Mouse (Mus musculus) CD4-positive, CD25-positive, alpha-beta regulatory T cell, adult 4 months (primary cell): ENCODE results near the gene Atl3. TPM values are rescaled to one million over a fixed set of nuclear protein-coding genes. Genes with fewer than 3 reads are reported as not detected.
A peak's percentile ranks its signal among the peaks of the same experiment; 100 is the strongest.
"Not testable (repeated sequence)": the region's sequence is repeated elsewhere in the genome, so short reads cannot be mapped to it uniquely, and the experiment has no call there.

ENCODE experiments used
- ATAC-seq: one replicate; pipeline ENCODE4 v1.8.0; 2017
- polyA plus RNA-seq, 2 experiments: library from polyadenylated mRNA; unstranded; fragments of 100-300 nt; shearing (Covaris generic); gene quantifications; one replicate each; pipeline ENCODE4 v1.2.1; 2017

Atl3 gene
- 10 to 100 TPM; 20.8 to 22.4 TPM for polyA plus RNA-seq

DNA sequence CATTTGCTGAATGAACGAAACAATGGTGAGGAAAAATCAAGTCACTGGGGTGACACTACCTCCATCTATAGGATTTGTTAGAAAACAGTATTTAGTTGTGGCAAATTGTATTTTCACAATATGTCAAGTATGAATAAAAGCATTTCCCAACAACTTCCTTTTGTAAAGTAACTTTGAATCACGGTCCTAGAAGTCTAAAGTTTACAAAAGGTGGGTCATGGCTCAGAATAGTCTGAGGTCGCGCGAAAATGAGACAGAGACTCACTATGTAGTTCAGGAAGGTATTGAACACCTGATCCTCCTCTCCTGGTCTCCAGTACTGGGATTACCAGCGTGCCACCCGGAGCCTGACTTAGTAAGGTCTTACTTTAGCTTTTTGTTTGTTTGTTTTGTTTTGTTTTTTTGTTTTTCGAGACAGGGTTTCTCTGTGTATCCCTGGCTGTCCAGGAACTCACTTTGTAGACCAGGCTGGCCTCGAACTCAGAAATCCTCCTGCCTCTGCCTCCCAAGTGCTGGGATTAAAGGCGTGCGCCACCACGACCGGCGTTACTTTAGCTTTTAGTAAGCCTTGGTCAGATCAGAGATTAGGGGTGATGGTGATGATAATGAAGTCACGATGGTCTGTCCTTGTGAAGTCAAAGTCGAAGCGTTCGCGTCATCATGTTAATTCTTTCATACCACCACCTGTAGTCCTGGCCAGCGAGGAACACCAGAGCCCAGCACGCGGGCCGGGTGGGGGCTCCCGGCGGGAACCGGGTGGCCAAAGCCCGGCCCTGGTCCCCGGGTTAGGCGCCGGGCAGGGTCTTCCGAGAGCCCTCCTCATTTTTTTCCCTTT lies at the start of gene Atl3:
Gene Atl3 (plus strand): TSS at position 689 of the 835 bp plus-strand sequence.
- peak; percentile 43 for ATAC-seq

DNA sequence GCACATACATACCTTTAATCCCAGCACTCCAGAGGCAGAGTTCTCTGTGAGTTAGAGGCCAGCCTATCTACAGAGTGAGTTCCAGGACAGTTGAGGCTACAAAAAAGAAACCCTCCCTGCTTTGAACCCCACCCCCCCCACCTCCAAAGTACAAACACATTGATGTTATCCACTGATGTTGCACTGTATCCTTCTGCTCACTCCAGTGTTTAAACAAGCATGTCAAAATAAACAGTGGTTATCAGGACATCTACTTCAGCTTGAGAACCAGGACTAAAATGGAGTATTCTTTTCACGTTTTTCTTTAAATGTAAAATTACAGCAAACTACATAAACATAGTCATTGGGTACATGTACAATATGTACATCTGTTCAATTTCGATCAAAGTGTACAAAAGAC lies 48.7 kb upstream of the Atl3 start:
- no peak for ATAC-seq

- no peak for ATAC-seq
Observed at GRCm38 (mm10) chr19:7445596-7445995, 48.2 kb upstream of the Atl3 start.

GRCm38 (mm10) chr19:7456803-7457202 lies 37.0 kb upstream of the Atl3 start:
- peak; percentile 65 for ATAC-seq

GRCm38 (mm10) chr19:7458901-7459300 lies 34.9 kb upstream of the Atl3 start:
- no peak for ATAC-seq

GRCm38 (mm10) chr19:7459370-7459769 lies 34.5 kb upstream of the Atl3 start:
- no peak for ATAC-seq

DNA sequence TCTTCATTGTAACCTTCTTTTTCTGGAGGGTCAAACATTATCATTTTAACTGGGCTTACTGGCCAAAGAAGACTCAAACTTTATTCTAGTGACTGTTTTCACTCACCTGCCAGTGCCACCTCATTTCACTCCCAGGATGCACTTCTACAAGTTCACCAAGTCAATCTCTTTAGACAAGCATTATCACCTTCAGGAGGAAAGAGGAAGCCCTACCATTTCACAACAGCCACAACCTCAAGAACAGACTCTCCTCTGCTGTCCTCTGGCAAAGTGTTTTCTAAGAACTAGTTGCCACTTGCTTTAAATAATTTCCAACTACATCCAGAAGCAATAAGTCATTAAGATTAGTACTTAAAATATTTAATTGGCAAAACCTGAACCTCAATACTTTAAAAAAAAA lies 25.9 kb upstream of the Atl3 start:
- ATAC-seq: no peak

DNA sequence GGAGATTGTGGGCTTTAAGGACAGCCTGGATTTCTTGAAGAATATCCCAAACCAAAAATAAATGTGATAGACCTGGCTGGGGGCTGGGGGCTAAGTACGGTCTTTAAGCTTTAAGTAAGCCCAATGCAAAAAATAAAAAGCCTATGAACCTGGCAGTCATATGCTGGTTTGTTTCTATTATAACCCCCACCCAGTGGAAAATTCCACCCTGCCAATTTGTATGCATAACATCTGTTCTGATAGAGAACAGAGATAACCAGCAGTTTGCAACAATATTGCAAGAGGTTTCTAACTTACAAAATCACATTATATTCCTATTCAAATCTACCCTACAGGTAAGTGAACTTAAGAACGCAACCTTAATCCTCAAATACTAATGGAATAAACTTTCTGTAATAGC lies 23.2 kb upstream of the Atl3 start:
- no peak for ATAC-seq

- no peak for ATAC-seq
Observed at GRCm38 (mm10) chr19:7479751-7480248, 14.0 kb upstream of the Atl3 start.

DNA sequence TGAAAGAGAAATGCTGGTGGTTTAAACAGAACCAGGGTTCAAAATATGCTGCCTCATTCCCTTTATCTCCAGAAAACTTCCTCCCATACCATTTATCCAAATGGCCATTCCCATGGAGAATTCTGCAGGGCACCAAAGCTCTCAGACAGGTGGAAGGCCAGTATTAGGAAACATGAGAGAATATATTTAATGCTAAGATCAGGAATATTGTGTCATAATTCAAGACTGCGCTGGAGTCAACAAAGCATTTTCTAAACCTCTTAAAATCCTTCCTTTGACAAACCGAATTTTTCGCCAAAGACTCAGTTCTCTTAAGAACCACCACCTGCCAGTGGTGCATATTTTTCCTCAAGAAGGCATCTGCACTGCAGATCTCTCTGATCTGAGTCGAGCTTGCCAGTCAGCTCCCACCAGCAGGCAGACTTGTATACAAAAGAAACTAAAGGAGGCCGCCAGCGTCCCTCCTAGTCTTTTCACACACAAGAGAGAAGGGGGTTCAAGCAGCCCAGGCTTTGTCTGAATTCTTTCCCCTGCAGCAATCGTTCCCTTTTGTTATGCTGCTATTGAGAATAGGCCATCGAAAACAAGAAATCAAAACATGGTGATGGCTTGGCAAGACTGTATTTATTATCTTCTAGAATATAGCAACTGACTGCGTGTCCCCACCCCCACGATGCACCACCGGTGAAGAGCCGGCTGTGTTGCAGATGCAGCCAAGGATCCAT lies 12.1 kb upstream of the Atl3 start:
- no peak for ATAC-seq

DNA sequence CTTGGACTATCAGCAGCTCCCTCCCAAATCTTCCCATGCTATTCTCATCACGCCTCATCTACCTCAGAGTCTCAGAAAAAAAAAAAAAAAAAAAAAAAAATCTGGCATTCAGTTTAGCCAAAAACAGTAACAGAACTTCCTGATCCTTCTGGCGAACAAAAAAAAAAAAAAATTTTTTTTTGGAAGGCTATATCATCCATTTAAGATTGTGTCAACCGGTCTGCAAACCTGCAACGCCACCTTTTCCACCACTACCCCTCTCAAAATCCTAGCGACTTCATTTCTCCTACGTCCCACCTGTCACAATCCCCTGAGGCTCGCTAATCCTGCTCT lies 11.6 kb upstream of the Atl3 start:
- no peak for ATAC-seq

- ATAC-seq: peak; percentile 78
Observed at GRCm38 (mm10) chr19:7482599-7483511, 11.0 kb upstream of the Atl3 start, which contains the start of gene Rtn3. Gene Rtn3, minus strand, starts transcription at chr19:7483281.

- peak; percentile 67 for ATAC-seq
Observed at GRCm38 (mm10) chr19:7483512-7483882, 10.3 kb upstream of the Atl3 start.

DNA sequence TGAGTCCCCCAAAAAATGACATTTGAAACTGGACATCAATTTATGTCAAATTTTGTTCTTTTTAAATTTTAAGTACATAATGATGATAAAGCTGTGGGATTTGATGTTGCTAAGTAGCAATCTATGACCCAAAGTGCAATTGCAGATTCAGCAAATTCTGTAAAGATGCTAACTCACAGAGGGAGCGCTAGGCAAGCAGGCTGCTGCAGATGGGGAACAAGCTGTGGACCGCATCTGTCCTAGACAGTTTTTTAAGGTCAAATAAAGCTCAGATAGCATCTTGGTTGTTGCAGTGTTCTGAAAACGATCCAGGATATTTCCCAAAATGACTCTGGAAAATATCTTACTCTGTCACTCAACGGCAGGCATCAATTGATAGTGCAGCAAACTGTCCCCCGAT lies 9.8 kb upstream of the Atl3 start:
- no peak for ATAC-seq

DNA sequence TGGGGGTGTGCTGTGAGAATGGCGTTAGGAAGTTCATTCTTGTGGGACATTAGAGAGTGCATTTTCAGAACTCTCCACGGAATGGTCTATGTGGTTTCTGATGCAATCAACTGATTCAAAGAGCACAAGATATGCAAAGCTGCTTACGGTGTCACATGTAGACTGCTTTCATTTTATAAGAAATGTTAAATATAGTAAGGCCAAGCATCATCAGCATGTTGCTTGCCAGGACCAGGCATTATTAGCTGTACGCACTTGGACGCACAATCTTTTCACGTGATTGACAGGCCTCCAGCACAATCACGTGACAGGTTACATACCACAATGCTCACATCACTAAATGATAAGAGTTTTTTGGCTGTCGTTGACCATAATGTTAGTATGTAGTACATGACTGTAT lies 6.2 kb upstream of the Atl3 start:
- ATAC-seq: no peak

GRCm38 (mm10) chr19:7491960-7492359 lies 1.9 kb upstream of the Atl3 start:
- no peak for ATAC-seq

GRCm38 (mm10) chr19:7492682-7493081 lies 1.2 kb upstream of the Atl3 start:
- no peak for ATAC-seq

DNA sequence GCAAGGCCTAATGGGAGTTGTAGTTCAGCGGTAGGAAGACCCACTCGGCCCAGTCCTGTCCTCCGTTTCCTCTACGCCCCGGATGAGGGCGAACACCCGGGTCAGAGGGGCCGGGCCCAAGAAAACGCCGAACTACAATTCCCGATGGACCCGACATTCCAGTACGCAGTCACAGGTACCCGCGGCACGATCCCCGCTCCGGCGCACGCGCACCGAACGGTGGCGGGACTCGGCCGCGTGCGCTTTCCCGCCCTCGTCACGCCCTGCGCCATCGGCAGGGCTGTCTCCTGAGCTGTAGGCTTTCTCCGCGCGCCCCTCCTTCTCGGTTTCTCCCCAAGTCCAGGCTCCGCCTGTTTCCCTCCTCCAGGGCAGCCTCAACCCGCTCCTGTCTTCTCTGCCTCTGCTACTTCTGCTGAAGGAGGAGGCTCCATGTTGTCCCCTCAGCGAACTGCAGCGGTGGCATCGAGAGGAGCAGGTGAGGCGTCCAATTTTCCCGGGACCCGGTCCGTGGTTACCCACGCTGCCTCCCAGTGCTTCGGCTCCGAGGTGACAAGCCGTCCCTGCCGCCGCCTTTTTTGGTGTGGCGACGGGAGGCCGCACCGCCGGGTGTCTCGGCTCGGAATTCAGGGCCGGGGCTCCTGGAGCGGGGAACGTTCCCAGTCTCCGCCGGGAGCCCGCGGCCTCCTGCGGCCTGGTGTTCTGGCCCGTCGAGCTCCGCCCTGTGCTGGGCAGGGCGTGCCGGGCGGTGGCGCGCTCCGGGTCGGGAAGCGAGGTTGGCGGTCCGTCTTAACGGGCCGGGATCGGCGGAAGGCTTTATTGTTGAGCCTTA lies 561 bp downstream of the Atl3 start:
- ATAC-seq: peak; percentile 83

- peak; percentile 9 for ATAC-seq
Observed at GRCm38 (mm10) chr19:7495221-7496038, 1.6 kb downstream of the Atl3 start.

GRCm38 (mm10) chr19:7496070-7496469 lies 2.2 kb downstream of the Atl3 start:
- not testable (repeated sequence) for ATAC-seq

GRCm38 (mm10) chr19:7498816-7499215 lies 5.0 kb downstream of the Atl3 start:
- ATAC-seq: no peak
